Mouse (Mus musculus) duodenum, adult 2 months (tissue): Measurements from ENCODE around the gene Utp14b. TPM values are rescaled to one million over a fixed set of nuclear protein-coding genes. Genes with fewer than 3 reads are reported as not detected.

ENCODE experiments used
- polyA plus RNA-seq: library from polyadenylated mRNA; depleted of rRNA; stranded (reverse); fragments of >200 nt; gene quantifications from 2 replicates; pipeline ENCODE4 v1.2.3, GENCODE M21; 2012; ENCODE audit warnings: low replicate concordance; rRNA removed

Utp14b gene
- polyA plus RNA-seq: 0.13 and 0.30 TPM in 2 replicates

GRCm38 (mm10) chr1:78657671-78658440 lies at the start of gene Utp14b, which contains the start of gene Acsl3:
Gene Utp14b, plus strand, starts transcription at chr1:78658038.
Gene Acsl3, plus strand, starts transcription at chr1:78657825.

Other genes with a start within 250 kb of the Utp14b start
- 3.4 and 4.4 TPM in 2 replicates for gene Farsb, start 169.1 kb upstream of the Utp14b start, polyA plus RNA-seq
- gene Mogat1, start 147.0 kb upstream of the Utp14b start, polyA plus RNA-seq: 1.7 TPM in 1 of 2 replicates, not detected in the other
- gene BC035947, start 145.9 kb upstream of the Utp14b start, polyA plus RNA-seq: not detected in 2 replicates
- gene Acsl3, start 213 bp upstream of the Utp14b start, polyA plus RNA-seq: 1.8 and 2.1 TPM in 2 replicates
- 0.13 and 0.68 TPM in 2 replicates for gene Kcne4, start 158.7 kb downstream of the Utp14b start, polyA plus RNA-seq